Mouse (Mus musculus): Measurements from ENCODE around the gene Spata25. TPM values are rescaled to one million over a fixed set of nuclear protein-coding genes. Genes with fewer than 3 reads are reported as not detected.

Spata25 gene
- total RNA-seq, 1 experiment, result 1.1 TPM

- DNase-seq (ENCODE audit: low read depth, low spot score), result no peak
- in situ Hi-C loops (cut with MboI; ENCODE audit: low sequenced_read_pairs in 2 of 2, unreplicated experiment in 2 of 2), result no loop called here
- TF ChIP-seq ZC3H11A (IDR thresholded peaks at IDR 0.05; ENCODE audit: borderline replicate concordance, low read depth, low read length) (no peak), MAFK (IDR thresholded peaks at IDR 0.05; ENCODE audit: insufficient read depth, low read depth, low read length) (no peak), HCFC1 (IDR thresholded peaks at IDR 0.05; ENCODE audit: borderline replicate concordance, insufficient read depth, low read length) (no peak), CHD2 (IDR thresholded peaks at IDR 0.05; ENCODE audit: low read depth, low read length) (no peak), ZNF384 (IDR thresholded peaks at IDR 0.05; ENCODE audit: low read depth, low read length) (no peak)
- no peaks in the 10 kb centered on the region for H3K9me3 ChIP-seq (ENCODE audit: control insufficient read depth, insufficient read depth, low read depth, low read length)
- peaks cover 7 to 23% of the 10 kb centered on the region in 2 experiments; a peak in 3 of 4 replicates for H3K4me1 ChIP-seq (ENCODE audit: control insufficient read depth in 2 of 2, insufficient read depth in 2 of 2, low read length in 2 of 2, poor library complexity in 1 of 2)
- H3K27ac ChIP-seq (ENCODE audit: insufficient read depth, low read depth, low read length, poor library complexity, severe bottlenecking), result no peak overlapping the region
- peaks cover 19% of the 10 kb centered on the region; the same call in 1 of the 2 replicates for H3K36me3 ChIP-seq (ENCODE audit: control insufficient read depth, insufficient read depth, low read length, poor library complexity, severe bottlenecking)
- H3K9ac ChIP-seq (ENCODE audit: insufficient read depth, low read depth, low read length, poor library complexity, severe bottlenecking), result no peak overlapping the region
- H3K4me3 ChIP-seq (ENCODE audit: insufficient read depth in 1 of 2, low read depth in 1 of 2, low read length in 2 of 2, poor library complexity in 1 of 2, severe bottlenecking in 1 of 2), result no peak overlapping the region
Observed at GRCm38 (mm10) chr2:164815821-164816220, 12.5 kb downstream of the Spata25 start.

DNA sequence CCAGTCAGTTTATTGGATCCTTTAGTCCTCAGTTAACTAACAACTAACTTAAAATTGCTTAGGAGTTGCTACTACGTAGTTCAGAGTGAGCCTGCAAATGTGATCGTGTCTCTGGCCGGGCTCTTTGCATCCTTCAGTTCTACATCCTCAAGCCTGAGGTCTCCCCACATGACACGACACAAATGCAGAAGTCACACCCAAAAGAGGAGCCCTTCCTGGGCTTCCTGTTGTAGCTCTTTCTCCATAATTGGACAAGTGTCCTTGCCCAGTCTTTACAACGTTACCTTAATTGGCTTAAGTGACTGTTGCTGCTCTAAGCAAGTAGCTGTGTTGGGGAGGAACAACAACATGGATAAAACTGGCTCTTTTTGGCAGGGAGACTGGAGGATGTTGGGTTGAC lies 13.0 kb downstream of the Spata25 start:
- H3K4me1 ChIP-seq (ENCODE audit: control insufficient read depth in 2 of 2, insufficient read depth in 2 of 2, low read length in 2 of 2, poor library complexity in 1 of 2), result peaks cover 7 to 20% of the 10 kb centered on the region in 2 experiments; a peak in 3 of 4 replicates
- in situ Hi-C loops (cut with MboI; ENCODE audit: low sequenced_read_pairs in 2 of 2, unreplicated experiment in 2 of 2), result no loop called here
- no peak overlapping the region for H3K27ac ChIP-seq (ENCODE audit: insufficient read depth, low read depth, low read length, poor library complexity, severe bottlenecking)

GRCm38 (mm10) chr2:164813557-164813956 lies 14.8 kb downstream of the Spata25 start:
- H3K9ac ChIP-seq (ENCODE audit: insufficient read depth, low read depth, low read length, poor library complexity, severe bottlenecking), result no peak overlapping the region
- no peak overlapping the region for H3K4me3 ChIP-seq (ENCODE audit: insufficient read depth in 1 of 2, low read depth in 1 of 2, low read length in 2 of 2, poor library complexity in 1 of 2, severe bottlenecking in 1 of 2)
- no peak overlapping the region for H3K27ac ChIP-seq (ENCODE audit: insufficient read depth, low read depth, low read length, poor library complexity, severe bottlenecking)
- no peak for TF ChIP-seq ZNF384 (IDR thresholded peaks at IDR 0.05; ENCODE audit: low read depth, low read length)
- no peak for TF ChIP-seq CHD2 (IDR thresholded peaks at IDR 0.05; ENCODE audit: low read depth, low read length)
- TF ChIP-seq ZC3H11A (IDR thresholded peaks at IDR 0.05; ENCODE audit: borderline replicate concordance, low read depth, low read length), result no peak
- TF ChIP-seq HCFC1 (IDR thresholded peaks at IDR 0.05; ENCODE audit: borderline replicate concordance, insufficient read depth, low read length), result no peak
- no peak for TF ChIP-seq MAFK (IDR thresholded peaks at IDR 0.05; ENCODE audit: insufficient read depth, low read depth, low read length)
- H3K4me1 ChIP-seq (ENCODE audit: control insufficient read depth in 2 of 2, insufficient read depth in 2 of 2, low read length in 2 of 2, poor library complexity in 1 of 2), result peaks cover 7 to 20% of the 10 kb centered on the region in 2 experiments; a peak in 3 of 4 replicates
- in situ Hi-C loops (cut with MboI; ENCODE audit: low sequenced_read_pairs in 2 of 2, unreplicated experiment in 2 of 2), result no loop called here
- peaks cover 16% of the 10 kb centered on the region; the same call in 1 of the 2 replicates for H3K36me3 ChIP-seq (ENCODE audit: control insufficient read depth, insufficient read depth, low read length, poor library complexity, severe bottlenecking)
- H3K9me3 ChIP-seq (ENCODE audit: control insufficient read depth, insufficient read depth, low read depth, low read length), result no peaks in the 10 kb centered on the region
- no peak for DNase-seq (ENCODE audit: low read depth, low spot score)

More for the DNA sequence above, 13.0 kb downstream of the Spata25 start:
- TF ChIP-seq MAFK (IDR thresholded peaks at IDR 0.05; ENCODE audit: insufficient read depth, low read depth, low read length) (no peak), HCFC1 (IDR thresholded peaks at IDR 0.05; ENCODE audit: borderline replicate concordance, insufficient read depth, low read length) (no peak), CHD2 (IDR thresholded peaks at IDR 0.05; ENCODE audit: low read depth, low read length) (no peak), ZNF384 (IDR thresholded peaks at IDR 0.05; ENCODE audit: low read depth, low read length) (no peak), ZC3H11A (IDR thresholded peaks at IDR 0.05; ENCODE audit: borderline replicate concordance, low read depth, low read length) (no peak)
- Histone ChIP-seq H3K4me3 (ENCODE audit: insufficient read depth in 1 of 2, low read depth in 1 of 2, low read length in 2 of 2, poor library complexity in 1 of 2, severe bottlenecking in 1 of 2) (no peak overlapping the region), H3K36me3 (ENCODE audit: control insufficient read depth, insufficient read depth, low read length, poor library complexity, severe bottlenecking) (peaks cover 15% of the 10 kb centered on the region; the same call in 1 of the 2 replicates), H3K9me3 (ENCODE audit: control insufficient read depth, insufficient read depth, low read depth, low read length) (no peaks in the 10 kb centered on the region), H3K9ac (ENCODE audit: insufficient read depth, low read depth, low read length, poor library complexity, severe bottlenecking) (no peak overlapping the region)
- no peak for DNase-seq (ENCODE audit: low read depth, low spot score)

GRCm38 (mm10) chr2:164806614-164807013 lies 21.7 kb downstream of the Spata25 start:
- H3K4me1 ChIP-seq (ENCODE audit: control insufficient read depth in 2 of 2, insufficient read depth in 2 of 2, low read length in 2 of 2, poor library complexity in 1 of 2), result peaks cover 0 to 11% of the 10 kb centered on the region in 2 experiments; a peak in 2 of 4 replicates
- DNase-seq (ENCODE audit: low read depth, low spot score), result no peak
- H3K36me3 ChIP-seq (ENCODE audit: control insufficient read depth, insufficient read depth, low read length, poor library complexity, severe bottlenecking), result peaks cover 9% of the 10 kb centered on the region; the same call in 1 of the 2 replicates
- no peak for TF ChIP-seq MAFK (IDR thresholded peaks at IDR 0.05; ENCODE audit: insufficient read depth, low read depth, low read length)
- no peak for TF ChIP-seq CHD2 (IDR thresholded peaks at IDR 0.05; ENCODE audit: low read depth, low read length)
- no peak for TF ChIP-seq ZC3H11A (IDR thresholded peaks at IDR 0.05; ENCODE audit: borderline replicate concordance, low read depth, low read length)
- no peak for TF ChIP-seq HCFC1 (IDR thresholded peaks at IDR 0.05; ENCODE audit: borderline replicate concordance, insufficient read depth, low read length)
- no peak for TF ChIP-seq ZNF384 (IDR thresholded peaks at IDR 0.05; ENCODE audit: low read depth, low read length)
- no peak overlapping the region for H3K27ac ChIP-seq (ENCODE audit: insufficient read depth, low read depth, low read length, poor library complexity, severe bottlenecking)
- no peak overlapping the region for H3K9ac ChIP-seq (ENCODE audit: insufficient read depth, low read depth, low read length, poor library complexity, severe bottlenecking)
- no peak overlapping the region; a peak in 1 of 4 replicates for H3K4me3 ChIP-seq (ENCODE audit: insufficient read depth in 1 of 2, low read depth in 1 of 2, low read length in 2 of 2, poor library complexity in 1 of 2, severe bottlenecking in 1 of 2)
- in situ Hi-C loops (cut with MboI; ENCODE audit: low sequenced_read_pairs in 2 of 2, unreplicated experiment in 2 of 2), result no loop called here
- H3K9me3 ChIP-seq (ENCODE audit: control insufficient read depth, insufficient read depth, low read depth, low read length), result no peaks in the 10 kb centered on the region

Measured in ES-E14 (cell line).